Mouse (Mus musculus): Measurements from ENCODE around the gene Gm20388.

The Gm20388 gene

DNA sequence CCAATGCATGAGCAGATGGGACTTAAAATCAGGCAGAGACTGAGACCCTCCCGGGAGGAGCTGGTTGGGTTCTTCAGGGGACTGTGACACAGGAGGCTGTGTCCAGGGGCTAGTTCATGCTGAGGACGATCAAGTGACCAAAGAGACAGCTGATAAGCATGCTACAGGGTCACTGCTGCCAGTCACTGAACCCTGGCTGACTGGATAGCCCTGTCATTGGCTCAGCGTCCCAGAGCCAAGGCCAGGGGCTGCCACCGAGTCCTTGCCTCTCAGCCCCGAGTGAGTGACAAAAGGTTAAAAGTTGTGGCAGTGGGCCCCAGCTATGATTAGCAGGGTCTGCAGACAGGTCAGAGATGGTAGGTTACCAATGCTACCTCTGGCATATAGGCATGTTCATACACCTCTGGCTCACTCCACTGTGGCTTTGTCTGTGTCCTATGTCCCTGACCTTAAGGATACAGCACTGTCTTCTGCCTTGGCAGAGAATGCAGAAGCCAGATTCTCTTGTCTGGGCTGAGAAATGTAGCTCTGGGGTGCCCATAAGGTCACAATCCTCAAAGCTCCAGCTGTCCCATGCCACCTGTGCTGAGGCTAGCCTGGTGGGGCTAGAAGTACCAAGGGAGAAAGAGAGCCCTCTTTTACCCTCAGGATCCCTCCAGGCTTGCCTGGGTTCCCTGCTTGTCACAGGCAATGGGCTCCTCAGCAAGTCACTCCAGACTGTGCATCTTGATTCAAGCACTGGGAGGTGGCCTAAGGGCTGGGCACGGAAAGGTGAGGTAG is 2733.7 kb downstream of the Gm20388 start:
- DNase-seq, result no peak

DNA sequence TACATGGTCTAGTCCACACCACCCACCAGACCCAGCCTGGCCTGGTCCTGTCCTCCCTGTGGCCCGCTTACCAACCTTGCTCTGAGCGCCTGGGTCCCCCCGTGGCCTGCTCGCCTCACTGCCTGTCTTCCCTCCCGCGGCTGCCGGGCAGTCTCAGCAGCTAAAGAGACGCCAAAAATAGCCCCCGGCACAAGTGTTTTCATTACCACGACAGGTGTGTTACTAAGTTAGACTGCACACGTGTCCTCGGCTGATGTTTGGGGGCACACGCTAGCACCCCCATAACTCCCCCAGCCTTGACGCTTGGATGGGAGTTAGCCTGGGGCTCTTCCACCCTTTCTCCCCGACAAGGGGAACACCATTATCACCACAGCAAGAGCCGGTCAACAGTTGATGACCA is 2735.7 kb downstream of the Gm20388 start:
- no peak for DNase-seq

DNA sequence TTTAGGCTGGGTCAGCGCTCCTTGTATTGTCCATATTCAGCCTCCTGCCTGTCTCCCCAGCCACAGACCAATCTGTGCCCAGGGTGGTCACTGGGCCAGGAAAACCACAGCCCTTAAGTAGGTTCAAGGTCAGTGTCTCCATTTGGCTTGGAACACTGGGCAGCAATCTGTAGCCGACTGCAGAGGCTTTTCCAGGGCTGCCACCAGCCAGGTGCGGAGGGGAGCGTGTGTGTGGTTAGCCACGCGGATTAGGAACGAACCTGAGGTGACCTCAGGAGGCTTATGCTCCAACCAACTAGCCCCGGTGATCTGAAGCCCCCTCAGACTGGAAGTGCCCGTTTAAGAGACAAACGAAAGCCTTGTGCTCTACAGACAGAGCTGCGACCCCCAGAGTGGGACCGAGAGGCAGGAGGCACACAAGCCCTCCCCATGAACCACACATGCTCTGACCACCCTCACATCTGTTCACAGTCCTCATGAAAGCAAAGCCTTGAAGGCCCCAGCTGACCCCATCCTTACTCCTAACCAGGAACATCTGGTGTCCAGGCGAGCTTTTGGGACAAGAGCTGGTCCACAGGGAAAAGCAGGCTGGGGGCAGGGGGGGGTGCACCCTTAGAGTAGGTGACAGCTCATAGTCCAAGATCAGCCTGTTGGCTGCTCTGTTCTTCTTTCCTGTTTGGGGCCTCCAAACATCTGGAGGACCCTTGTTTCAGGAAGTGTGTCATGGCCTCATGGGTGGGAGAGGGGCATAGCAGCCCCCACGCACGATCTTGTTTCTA is 2737.7 kb downstream of the Gm20388 start:
- no peak for DNase-seq

DNA sequence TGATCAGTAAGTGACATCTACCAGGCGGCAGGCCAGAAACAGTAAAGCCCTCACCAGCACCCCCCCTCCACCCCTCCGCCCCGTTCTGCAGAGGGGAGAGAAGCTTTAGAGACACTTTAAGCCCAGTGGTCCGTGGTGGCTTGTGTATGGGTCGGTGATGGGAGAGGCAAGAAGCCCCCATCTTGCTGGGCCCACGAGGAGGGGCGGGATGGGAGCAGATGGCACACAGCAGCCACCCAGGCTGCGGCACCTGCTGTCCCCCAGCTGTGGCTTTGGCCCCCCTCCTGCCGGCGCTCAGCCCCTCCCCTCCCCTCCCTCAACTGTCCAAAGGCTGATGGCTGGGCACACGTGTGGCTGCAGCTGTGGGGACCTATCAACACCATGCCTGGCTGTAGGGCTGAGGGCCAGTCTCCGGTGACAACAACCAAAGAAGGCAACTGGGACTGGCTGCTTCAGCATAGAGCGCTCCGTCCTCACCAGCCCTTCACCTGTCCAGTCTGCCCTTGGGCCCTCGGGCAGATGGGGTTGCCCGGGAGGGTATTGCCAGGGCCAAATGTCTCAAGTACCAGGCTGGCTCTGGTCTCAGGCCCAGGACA is 2740.8 kb downstream of the Gm20388 start:
- no peak for DNase-seq

DNA sequence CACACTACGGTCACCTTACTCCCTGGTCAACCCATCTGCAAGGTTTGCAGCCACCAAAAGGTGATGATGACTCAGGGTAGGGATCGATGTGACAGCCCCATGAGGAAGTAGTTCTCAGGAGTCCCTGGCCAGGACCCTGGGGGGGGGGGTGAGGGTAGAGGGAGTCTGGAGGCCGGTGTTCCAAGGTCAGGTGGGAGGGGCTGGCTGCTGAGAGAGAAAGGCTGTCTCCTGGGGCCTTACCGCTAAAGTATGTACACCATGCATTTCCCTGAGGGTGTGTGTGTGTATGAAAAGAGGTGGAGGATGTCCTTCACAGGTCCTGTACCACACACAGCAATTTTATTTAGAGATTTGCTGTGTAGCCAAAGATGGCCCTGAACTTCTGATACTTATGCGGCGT is 2742.0 kb downstream of the Gm20388 start:
- no peak for DNase-seq

DNA sequence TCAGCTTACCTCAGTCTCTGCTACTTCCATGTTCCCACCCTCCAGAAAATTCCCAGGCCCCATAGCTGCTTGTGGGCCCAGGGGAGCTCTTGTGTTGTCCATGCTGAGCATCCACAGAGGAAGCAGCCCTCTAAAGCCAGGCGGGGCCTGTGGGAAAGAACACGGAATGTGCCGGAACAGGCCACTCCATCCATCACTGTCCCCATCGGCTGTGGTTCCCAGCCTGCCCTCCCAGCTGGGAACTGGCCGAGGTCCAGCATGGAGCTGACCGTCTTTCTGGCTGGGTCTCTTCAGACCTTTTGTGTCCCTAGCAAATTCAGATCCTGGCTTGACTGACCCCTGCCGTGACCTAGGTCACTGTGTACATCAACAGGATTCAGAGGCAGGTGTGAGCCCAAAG is 2744.1 kb downstream of the Gm20388 start:
- peak; percentile 91 for DNase-seq

DNA sequence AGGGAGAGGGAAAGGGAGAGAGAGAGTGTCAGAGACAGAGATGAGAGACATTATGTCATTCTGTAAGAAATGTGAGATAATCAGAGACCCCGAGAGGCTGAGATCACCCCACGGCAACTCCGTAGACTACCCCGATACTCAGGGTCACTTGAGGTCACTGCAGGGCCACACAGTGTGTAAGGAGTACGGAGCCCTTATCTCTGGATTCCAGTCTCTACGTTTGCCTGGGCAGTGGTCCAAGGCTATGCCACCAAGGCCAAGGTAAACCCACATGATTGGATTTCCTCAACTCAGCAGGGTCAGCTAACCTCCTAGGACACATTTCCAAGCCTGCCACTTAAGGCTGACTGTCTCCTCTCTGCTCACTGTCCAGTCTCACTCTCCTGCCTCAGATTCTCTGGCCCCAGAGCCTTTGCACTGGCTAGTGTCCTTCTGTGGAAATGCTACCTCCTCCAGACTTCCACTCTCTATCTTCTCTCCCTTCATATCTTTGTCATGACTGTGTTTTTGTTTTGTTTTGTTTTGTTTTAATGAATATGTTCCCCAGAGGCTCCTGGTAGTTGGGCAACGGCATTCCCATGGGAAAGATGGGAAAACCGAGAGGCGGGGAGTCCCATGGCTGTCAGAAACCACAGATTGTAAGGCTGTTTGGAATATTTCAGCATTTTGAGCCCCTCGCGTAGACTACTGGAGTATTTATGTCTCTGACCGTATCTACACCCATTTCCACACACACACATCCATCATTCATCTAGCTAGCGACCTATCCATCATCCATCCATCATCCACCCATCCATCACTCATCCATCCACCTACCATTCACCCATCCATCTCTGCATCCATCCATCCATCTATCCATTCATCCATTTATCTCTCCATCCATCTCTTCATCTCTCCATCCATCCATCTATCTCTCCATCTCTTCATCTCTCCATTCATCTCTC is 2745.7 kb downstream of the Gm20388 start:
- DNase-seq, result peak; percentile 69

DNA sequence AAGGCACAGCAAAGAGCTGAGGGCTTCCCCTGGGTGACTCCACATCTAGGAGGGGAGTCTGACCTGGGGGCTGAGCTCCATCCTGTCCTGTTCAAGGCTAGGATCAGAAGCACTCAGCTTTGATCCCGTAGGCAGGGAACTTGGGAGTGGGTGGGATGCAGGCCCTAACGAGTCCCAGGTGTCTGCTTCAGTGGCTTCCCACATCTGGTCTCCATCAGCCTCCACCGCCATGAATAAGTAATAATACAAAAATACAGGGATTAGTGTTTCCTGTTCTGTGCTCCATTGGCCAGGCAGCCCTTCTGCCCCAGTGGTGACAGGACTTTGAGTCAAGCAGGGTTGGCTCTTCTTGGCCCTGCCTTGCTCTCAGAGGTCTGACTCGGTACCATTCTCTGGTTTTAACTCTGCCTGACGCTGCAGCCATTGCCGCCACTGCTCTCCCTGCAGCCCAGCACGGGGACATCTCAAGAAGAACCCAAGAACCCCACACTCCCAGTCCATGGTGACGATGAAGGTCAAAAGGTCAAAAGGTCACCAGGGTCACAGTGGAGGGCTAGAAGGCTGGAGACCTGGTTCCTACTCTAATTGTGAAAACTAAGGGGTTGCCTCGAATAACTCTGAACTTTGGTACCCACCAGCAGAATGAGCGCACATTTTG is 2747.6 kb downstream of the Gm20388 start:
- no peak for DNase-seq

DNA sequence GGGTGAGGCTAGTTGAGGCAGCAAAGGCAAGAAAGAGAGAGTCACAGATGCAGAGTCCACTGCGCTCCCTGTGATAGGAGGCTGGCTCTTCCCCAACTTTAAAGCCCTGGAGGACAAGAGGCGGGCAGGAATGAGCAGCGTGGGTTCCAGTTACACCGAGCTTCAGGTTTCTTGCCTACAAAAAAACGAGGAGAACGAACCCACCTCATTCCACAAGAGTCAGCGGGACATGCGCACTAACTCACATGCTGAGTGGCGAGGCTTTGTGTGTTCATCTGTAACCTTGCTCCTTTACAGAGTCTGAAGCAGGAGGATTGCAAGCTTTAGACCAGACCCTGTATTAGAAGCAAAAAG is 2748.1 kb downstream of the Gm20388 start:
- no peak for DNase-seq

DNA sequence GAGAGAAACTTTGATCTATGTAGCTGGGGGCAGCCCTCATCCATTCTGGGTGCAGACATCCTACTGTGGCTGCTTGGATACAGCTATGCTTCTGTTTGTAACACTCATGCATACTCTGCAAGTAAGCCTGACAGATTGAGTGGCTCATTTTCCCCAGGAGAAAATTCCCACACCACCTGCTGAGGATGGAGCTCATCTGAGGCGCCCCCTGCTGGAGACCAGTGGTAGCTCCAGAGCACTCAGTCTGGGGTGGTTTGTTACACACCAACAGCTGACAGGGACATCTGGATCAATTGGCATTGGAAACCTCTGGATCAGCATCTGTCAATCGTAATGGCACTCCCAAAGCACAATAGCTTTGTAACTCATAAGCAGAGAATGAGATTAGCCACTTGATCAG is 2749.4 kb downstream of the Gm20388 start:
- DNase-seq, result no peak

DNA sequence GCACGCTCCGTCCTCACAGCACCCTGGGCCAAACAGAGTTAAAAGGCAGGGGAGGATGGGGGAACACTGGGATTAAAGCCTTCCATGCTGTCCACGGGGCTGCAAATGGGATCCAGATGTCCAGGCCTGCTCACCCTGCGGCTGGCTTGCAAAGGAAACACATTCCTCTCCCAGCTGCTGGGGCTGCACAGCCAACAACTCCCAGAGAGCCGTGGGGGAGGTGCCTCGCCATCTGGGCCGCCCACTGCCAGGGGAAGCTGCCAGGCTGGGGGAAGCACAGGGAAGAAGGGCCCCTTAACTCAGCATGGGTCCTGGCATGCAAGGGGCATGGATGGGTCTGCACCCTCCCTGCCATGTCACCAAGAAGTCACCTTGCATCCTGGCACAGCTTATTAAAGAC is 2750.5 kb downstream of the Gm20388 start:
- peak; percentile 90 for DNase-seq

DNA sequence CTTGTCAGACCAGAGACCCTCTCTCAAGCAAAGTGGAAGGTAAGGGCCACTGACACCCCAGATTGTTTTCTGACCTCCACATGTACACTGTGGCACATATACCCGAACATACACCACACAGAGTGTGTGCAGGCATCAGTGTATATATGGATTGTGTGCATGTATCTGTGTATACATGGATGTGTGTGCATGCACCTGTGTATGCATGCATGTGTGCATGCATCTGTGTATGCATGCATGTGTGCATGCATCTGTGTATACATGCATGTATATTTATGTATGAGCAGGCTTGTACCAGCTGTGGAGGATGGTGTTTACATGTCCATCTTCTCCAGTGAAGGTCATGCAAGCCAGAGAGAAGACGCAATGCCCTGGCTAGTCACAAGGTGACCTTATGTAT is 2751.3 kb downstream of the Gm20388 start:
- DNase-seq, result no peak

DNA sequence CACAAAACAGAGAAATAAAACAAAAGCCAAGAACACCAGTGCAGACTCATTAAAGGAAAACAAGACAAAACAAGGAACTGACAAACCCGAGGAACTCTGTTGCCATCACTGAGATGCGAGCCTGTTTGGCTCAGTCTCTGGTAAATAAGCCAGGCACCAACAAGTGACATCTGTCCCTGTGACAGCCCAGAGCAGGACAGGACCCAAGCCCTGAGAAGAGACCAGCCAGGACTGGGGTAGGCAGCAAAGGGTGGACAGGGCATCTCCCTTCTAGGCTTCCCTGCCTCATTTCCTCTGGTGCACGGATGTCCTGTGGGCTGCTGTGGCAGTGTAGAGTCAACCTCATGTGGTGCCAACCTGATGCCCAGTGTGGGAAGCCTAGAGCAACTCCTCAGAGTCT is 2752.5 kb downstream of the Gm20388 start:
- no peak for DNase-seq

DNA sequence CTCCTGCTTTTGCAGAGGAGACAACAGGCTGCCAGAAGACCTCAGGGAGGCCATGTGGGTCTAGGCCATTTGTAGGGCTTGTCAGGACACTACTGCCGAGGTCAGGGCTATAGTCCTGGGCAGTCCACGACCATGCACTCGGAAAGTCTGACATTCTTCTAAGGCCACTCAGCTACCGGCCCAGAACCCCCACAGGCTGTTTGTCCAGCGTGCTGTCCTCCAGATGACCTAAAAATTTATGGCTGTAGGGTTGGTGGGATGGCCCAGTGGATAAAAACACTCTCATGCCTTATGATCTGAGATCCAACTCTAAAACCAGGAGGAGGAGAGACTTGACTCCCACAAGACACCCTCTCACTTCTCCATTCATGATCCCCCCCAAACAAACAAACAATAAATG is 2753.0 kb downstream of the Gm20388 start:
- DNase-seq, result no peak

DNA sequence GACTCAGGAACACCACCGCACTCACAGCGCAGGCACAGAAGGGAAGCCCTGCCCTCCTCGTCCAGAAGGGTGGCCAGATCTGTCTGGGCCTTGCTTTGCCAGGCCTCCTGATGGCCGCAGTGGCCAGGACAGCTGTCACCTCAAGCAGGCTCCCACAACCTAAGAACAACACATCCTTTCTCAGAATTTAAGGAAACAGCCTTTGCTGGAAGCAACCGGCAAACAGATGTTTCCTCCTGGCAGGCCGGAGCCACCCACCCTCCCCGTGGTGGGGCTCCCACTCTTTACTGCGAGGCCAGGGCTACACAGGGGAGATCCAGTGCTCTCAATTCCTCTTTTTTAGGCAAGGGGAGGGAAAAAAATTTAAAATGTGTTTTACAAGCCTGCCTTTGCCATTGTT is 2754.6 kb downstream of the Gm20388 start:
- DNase-seq, result peak; percentile 79

DNA sequence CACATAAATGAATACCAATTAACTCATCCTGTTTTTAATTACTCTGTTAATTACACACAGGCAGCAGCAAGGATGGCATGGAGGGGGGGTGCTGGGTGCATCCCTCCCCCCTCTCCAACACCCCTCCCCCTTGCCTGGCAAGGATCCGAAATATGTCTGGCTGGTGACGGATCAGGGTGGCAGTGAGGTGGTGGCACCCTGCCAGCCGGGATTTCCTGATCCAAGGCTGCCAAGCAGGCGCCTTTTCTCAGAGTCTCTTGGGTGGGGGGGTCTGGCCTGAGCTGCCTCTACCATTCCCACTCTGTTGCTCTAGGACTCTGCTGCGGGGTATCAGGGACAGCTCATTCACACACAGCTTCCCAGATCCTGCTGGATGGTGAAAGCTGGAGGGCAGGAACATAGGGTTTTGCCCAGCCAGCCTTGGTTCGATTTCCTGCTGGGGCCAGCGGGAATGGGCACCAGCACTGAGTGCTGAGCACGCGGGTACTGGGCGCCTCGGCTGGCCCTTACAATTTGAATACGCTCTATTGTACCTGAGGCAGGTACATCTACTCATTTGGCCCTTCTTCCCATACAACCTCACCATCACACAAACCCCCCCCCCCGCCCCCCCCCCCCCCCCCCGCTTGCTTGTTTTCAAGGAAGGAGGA is 2755.2 kb downstream of the Gm20388 start:
- peak; percentile 90 for DNase-seq

DNA sequence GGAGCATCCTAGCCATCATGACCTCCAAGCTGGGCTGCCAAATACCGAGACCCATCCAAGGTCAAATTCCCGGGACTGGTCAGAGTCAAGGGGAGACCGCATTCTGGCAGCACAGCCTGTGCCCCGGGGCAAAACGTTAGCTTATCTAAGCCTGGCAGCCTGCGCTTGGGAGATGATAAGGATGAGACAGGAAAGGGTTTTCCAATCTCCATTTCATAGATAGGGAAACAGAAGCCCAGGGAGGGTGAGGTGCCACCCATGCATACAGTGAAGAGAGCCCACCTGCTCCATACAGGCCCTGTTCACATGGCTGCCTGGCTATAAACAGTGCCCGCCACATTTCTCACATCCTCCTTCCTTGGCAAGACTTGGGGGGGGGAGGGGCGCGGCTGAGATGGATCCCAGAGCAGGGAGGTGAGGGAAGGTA is 2755.7 kb downstream of the Gm20388 start:
- DNase-seq, result peak; percentile 53

DNA sequence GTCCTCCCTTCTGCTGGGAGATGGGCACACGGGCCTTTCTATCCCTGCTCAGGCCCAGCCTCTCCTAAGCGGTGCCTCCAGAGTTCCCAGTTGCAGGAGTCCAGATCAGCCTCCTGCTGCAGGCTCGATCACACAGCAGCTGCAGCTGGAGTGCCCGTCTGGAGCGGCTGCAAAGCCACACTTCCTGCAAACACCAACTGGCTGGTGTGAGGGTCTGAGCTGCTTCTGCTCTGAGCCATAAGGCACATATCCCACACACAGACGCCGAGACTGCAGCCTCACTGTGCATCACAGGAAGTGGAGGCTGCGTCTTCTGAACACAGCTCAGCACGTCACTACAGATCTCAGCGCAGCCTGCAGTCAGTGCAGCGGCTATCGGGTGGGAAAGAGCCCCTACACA is 2756.2 kb downstream of the Gm20388 start:
- peak; percentile 50 for DNase-seq

DNA sequence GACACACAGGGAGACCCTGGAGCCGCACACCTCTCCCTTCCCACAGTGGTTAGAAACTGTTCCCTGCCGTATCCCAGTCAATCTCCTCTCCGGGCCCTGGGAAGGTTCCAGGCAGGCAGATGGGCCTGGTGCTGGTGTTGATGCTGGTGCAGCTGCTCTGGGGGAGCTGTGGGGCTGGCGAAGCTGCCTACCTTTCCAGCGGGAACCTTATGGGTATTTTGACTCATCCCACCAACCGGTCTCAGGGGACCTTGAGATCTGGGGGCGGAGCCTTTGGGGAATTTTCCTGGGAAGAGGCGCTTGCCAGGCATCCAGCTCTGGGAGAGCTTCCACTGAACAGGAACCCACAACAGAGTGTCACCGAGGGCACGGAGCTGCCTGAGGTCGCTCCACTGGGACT is 2757.2 kb downstream of the Gm20388 start:
- DNase-seq, result peak; percentile 44

DNA sequence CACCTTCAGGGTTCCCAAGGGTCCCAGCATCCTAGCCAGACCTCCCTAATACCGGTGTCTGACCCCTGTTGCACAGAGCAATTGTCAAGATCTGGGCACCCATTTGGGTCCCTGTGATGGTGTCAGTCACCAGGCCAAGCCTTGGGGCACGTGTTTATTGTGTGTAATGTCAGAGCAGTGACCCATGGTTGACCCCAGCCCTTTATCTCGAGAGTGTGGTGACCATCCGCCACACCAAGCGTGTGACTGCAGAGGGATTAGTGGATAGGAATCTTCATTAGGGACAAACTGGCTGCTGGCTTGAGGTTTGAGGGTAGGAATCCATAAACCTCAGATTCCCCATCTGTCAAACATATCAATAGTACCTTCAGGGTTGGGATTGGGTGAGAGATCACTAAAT is 2758.7 kb downstream of the Gm20388 start:
- peak; percentile 6 for DNase-seq

DNA sequence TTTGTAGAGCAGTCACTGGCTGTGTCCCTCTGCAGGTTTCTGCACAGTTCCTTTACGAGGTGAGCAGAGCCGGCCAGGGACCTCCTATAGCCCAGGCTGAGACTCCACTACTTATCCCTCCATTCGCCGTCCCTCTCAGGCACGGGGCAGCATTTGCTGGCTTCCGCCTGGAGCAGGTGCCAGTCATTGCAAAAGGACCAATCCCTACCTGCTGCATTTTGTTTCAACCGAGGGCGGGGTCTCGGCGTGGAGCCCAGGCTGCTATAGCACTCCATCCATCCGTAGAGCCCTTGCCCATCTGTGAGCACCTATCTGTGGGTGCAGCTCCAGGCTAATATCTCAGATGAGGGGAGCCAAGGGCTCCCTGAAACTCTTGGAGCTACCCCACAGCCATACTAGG is 2759.4 kb downstream of the Gm20388 start:
- no peak for DNase-seq

DNA sequence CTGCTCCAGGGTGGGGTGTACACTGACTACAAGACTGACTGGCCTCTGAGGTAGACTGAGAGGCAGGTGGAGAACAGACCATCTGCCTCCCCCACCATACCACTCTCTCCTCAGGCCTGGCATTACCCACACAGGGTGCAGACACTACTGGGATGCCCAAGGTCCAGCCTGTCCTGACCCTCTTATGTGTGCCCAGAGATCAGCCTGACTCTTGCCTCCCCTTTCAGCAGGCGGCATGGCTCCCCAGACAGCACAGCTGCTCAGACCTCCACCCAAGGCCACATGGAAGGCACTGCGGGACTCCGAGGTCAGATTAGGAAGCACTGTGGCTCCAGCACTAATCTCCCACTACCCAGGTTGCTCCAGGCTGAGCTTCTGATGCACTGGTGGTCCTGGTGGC is 2760.1 kb downstream of the Gm20388 start:
- DNase-seq, result no peak
